Mouse (Mus musculus): ENCODE measurements at regions not wholly inside any gene's neighbourhood (a gene's known extent, or its start where the extent isn't known, plus 50 kb on each side); places are given as distances from the start of the nearest gene placed in this dataset.

DNA sequence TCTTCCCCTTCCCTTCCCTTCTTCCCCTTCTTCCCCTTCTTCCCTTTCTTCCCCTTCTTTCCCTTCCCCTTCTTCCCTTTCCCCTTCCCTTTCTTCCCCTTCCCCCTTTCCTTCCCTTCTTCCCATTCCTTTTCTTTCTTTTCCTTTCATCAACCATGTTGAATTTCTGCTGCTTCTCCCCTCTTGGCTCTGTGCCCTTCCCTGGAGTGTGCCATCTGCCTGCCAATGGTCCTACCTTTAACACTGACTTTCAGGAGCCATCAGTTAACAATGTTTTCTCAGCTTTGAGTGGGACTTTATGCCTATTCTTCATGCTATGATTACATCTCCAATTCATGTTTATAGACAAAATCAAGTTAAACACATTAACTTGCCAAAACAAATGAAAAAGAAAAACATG, 401.8 kb upstream of the Pcdh7 start:
- no peak for DNase-seq (ENCODE audit: low spot score in 2 of 2)
- intact Hi-C loops (cut with DNase I) = no loop called here

DNA sequence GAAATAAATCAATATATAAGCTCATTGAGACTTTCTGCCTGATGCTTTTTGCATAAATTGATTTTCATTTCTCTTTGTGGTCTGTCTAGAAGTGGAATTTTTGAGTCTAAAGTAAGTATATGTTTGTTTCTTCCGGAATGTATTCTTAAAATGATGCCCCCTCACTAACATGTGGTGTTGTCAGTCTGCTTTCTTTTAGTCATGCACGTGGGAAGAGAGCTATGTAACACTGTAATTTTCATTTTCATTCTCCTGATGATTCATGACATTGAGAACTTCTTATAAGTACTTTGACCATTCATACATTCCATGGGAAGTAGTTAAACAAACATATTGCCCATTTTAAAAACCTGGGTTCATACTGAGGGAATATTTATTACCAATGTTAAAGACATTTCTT, 397.7 kb upstream of the Pcdh7 start:
- peak in 1 of 2 experiments; percentile 9 for DNase-seq (ENCODE audit: low spot score in 2 of 2)

DNA sequence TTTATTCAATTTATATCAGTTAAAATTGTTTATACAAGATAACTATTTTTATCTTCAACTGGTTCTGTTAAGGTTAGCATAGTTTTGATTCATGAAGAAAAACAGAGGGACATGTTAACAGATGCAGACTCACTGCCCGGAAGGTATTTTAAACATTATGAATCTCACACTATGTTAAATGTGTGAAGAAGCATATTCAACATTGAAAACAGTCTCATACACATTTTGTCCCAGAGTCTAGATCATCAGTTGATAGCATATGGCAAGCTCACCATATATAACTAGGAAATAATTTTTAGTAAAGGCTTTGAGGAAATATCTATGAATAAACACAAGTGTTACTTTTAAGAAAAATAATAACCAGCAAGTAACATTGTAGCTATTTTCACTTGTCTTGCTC, 382.1 kb upstream of the Pcdh7 start:
- DNase-seq (ENCODE audit: low spot score in 2 of 2) = peak in 1 of 2 experiments; percentile 4
- intact Hi-C loops (cut with DNase I) = no loop called here

More for the DNA sequence above, 397.7 kb upstream of the Pcdh7 start:
- intact Hi-C loops (cut with DNase I) = no loop called here

All from left cerebral cortex, postnatal 14 days (tissue).